Mouse (Mus musculus): ENCODE results near the gene Gm20865. TPM values are rescaled to one million over a fixed set of nuclear protein-coding genes. Genes with fewer than 3 reads are reported as not detected.
"Not testable (repeated sequence)": the region's sequence is repeated elsewhere in the genome, so short reads cannot be mapped to it uniquely, and the experiment has no call there.

Gm20865 gene
- not detected in 2 replicates for polyA plus RNA-seq (2015; fragmentation: Nextera tagmentation; extraction: Ambion mirVana)

DNA sequence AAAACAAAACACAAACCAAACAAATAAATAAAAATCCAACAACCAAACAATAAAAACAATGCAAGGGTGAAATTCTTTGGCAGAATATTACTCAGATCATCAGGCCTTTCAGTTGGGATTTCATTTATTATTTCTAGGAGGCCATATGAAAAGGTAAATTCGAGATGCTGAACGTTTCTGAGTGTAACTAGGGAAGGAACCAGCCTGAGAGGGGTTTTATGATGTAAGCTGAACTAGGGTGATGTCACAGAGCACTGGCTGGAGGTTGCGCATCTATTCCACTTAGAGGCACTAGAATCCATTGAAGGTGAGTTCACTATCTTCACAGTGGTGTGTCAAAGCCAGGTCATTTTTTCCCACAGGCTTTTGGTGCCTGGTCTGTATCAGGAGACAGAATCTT lies at the start of gene Gm20865:
Gm20865 (plus strand) TSS at position 301 of the 400 bp plus-strand sequence.
- not testable (repeated sequence) for DNase-seq (ENCODE audit: low spot score)

Other genes starting within 250 kb of the Gm20865 start
- gene Gm29866, start 247.9 kb upstream of the Gm20865 start, polyA plus RNA-seq (2015; fragmentation: Nextera tagmentation; extraction: Ambion mirVana), result not detected in 2 replicates
- gene Gm20909, start 77.0 kb upstream of the Gm20865 start, polyA plus RNA-seq (2015; fragmentation: Nextera tagmentation; extraction: Ambion mirVana), result not detected in 2 replicates